Mouse (Mus musculus) C2C12 (cell line): Measurements from ENCODE around the gene Chd9.

Experiments
- CEBPB ChIP-seq: IDR thresholded peaks from one replicate; pipeline ENCODE4 v1.6.1; 2011; ENCODE audit warnings: low read depth, mild to moderate bottlenecking, control low read depth, moderate library complexity
- CTCF ChIP-seq: IDR thresholded peaks from one replicate; pipeline ENCODE4 v1.5.1; 2011; ENCODE audit not compliant: control insufficient read depth, insufficient read depth, insufficient read length
- FOSL1 ChIP-seq: IDR thresholded peaks from one replicate; pipeline ENCODE4 v1.8.0; 2011; ENCODE audit warnings: mild to moderate bottlenecking, low read length; ENCODE audit not compliant: poor library complexity, insufficient read depth, severe bottlenecking
- MAX ChIP-seq: IDR thresholded peaks from one replicate; pipeline ENCODE4 v1.6.1; 2011; ENCODE audit warnings: mild to moderate bottlenecking, control low read depth
- MYOD1 ChIP-seq: IDR thresholded peaks from one replicate; pipeline ENCODE4 v1.6.1; 2011; ENCODE audit warnings: low read depth; ENCODE audit not compliant: control insufficient read depth, insufficient read length
- USF1 ChIP-seq: IDR thresholded peaks from one replicate; pipeline ENCODE4 v1.6.1; 2011; ENCODE audit warnings: low read depth, mild to moderate bottlenecking, control low read depth, moderate library complexity

DNA sequence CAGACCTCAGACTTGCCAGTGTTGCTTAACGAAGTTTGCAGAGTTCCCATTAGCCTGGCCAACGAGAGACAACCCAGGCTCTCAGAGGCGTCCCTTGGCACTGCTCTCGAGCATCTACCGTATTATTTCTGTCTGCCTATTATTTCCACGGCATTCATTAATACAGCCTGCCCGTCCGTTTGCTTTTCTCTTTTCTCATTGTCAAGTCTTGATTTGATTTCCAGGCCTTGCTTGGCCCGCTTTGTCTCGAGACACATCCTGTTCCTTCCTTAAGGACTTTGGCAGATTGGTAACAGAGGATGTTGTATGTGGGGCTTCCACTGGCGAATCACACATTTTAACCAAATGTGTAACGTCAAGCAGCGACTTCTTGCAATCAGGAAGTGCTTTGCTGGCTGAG lies 13.2 kb downstream of the Chd9 start:
- TF ChIP-seq CTCF (no peak), MAX (no peak), FOSL1 (no peak), USF1 (no peak), MYOD1 (no peak), CEBPB (no peak)
